24 mouse cellular contexts compared by ENCODE assay signal in the genomic region with DNA sequence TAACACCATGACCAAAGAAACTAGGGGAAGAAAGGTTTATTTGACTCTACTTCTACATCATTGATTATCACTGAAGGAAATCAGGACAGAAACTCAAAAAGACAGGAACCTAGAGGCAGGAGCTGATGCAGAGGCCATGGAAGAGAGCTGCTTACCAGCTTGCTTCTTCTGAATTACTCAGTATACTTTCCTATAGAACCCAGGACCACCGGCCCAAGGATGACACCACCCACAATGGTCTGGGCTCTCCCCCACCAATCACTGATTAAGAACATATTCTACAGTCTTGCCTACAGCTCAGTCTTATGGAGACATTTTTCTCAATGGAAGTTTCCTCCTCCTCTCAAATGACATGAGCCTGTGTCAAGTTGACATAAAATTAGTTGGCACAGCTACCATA.
"Had no signal": no experiment of that assay in that cellular context is flagged by ENCODE, and none has a peak within 500 bp of the region (broad histone marks: within the 10 kb centered on the region; RNA-seq: fewer than 3 reads in every experiment).

No protein-coding gene starts in this region.

- H3K4me1 ChIP-seq: heart, embryonic 15.5 days; hindbrain, embryonic 13.5 days; hindbrain, embryonic 15.5 days; kidney, embryonic 15.5 days had no signal

- ATAC-seq: hindbrain, postnatal 0 days had no signal

- DNase-seq: gastrocnemius, postnatal 10 days; gastrocnemius, postnatal 25 days; heart, adult 18-20 months; heart, postnatal 14 days; heart, postnatal 36 days; kidney, adult 11 months; kidney, adult 2 months; kidney, adult 9 months; kidney, postnatal 14 days; kidney, postnatal 36 days; layer of hippocampus, adult 9-11 months; layer of hippocampus, postnatal 36 days; left cerebral cortex, postnatal 4 days had no signal

- H3K27me3 ChIP-seq: heart, embryonic 13.5 days; heart, embryonic 15.5 days; hindbrain, embryonic 13.5 days; hindbrain, embryonic 15.5 days; limb, embryonic 15.5 days had no signal

- H3K4me2 ChIP-seq: heart, embryonic 11.5 days; heart, embryonic 13.5 days; heart, embryonic 15.5 days; hindbrain, embryonic 13.5 days; hindbrain, embryonic 15.5 days; kidney, embryonic 15.5 days; limb, embryonic 13.5 days; limb, embryonic 15.5 days; liver, embryonic 12.5 days had no signal

- H3K9me3 ChIP-seq: heart, embryonic 13.5 days; heart, embryonic 15.5 days; hindbrain, embryonic 13.5 days; hindbrain, embryonic 15.5 days; kidney, embryonic 15.5 days; limb, embryonic 13.5 days; limb, embryonic 15.5 days; liver, embryonic 12.5 days had no signal

- H3K27ac ChIP-seq: heart, embryonic 13.5 days; heart, embryonic 15.5 days; hindbrain, embryonic 13.5 days; hindbrain, embryonic 15.5 days; hindbrain, postnatal 0 days; kidney, embryonic 15.5 days; kidney, postnatal 0 days; limb, embryonic 13.5 days; limb, embryonic 15.5 days; liver, embryonic 12.5 days had no signal

- H3K36me3 ChIP-seq: heart, embryonic 13.5 days; heart, embryonic 15.5 days; hindbrain, embryonic 13.5 days; hindbrain, embryonic 15.5 days; kidney, embryonic 15.5 days; limb, embryonic 13.5 days; limb, embryonic 15.5 days; liver, embryonic 12.5 days had no signal

- H3K9ac ChIP-seq: heart, embryonic 13.5 days; heart, embryonic 15.5 days; hindbrain, embryonic 13.5 days; hindbrain, embryonic 15.5 days; kidney, embryonic 15.5 days; limb, embryonic 13.5 days; limb, embryonic 15.5 days; liver, embryonic 12.5 days had no signal

- H3K4me3 ChIP-seq: heart, embryonic 13.5 days; heart, embryonic 15.5 days; hindbrain, embryonic 13.5 days; hindbrain, embryonic 15.5 days; kidney, embryonic 15.5 days; limb, embryonic 13.5 days; limb, embryonic 15.5 days; liver, embryonic 12.5 days had no signal
